Mouse (Mus musculus): ENCODE measurements at regions not wholly inside any gene's neighbourhood (a gene's known extent, or its start where the extent isn't known, plus 50 kb on each side); places are given as distances from the start of the nearest gene placed in this dataset.

- H3K9me3 ChIP-seq: no peaks in the 10 kb centered on the region
- H3K4me2 ChIP-seq (replicated peaks): no peak overlapping the region
- no peaks in the 10 kb centered on the region for H3K27me3 ChIP-seq
- no peak overlapping the region for H3K4me3 ChIP-seq
- ATAC-seq (ENCODE audit: insufficient number of reproducible peaks, insufficient read depth, low FRiP score, low TSS enrichment): no peak
- H3K36me3 ChIP-seq: no peaks in the 10 kb centered on the region
- no peak overlapping the region for H3K9ac ChIP-seq
- no peak overlapping the region for H3K27ac ChIP-seq
- no peaks in the 10 kb centered on the region for H3K4me1 ChIP-seq
These were observed 186.1 kb downstream of the Lurap1l start for GRCm38 (mm10) chr4:81096581-81096980.

GRCm38 (mm10) chr4:81097597-81097996 is 187.2 kb downstream of the Lurap1l start:
- no peaks in the 10 kb centered on the region for H3K36me3 ChIP-seq
- H3K9me3 ChIP-seq: no peaks in the 10 kb centered on the region
- no peak overlapping the region for H3K4me2 ChIP-seq (replicated peaks)
- no peak overlapping the region for H3K9ac ChIP-seq
- H3K27me3 ChIP-seq: no peaks in the 10 kb centered on the region
- H3K4me1 ChIP-seq: no peaks in the 10 kb centered on the region
- H3K4me3 ChIP-seq: no peak overlapping the region
- H3K27ac ChIP-seq: no peak overlapping the region
- ATAC-seq (ENCODE audit: insufficient number of reproducible peaks, insufficient read depth, low FRiP score, low TSS enrichment): no peak
- 89% methylated on average over 1 of the region's 1 CpGs for WGBS

DNA sequence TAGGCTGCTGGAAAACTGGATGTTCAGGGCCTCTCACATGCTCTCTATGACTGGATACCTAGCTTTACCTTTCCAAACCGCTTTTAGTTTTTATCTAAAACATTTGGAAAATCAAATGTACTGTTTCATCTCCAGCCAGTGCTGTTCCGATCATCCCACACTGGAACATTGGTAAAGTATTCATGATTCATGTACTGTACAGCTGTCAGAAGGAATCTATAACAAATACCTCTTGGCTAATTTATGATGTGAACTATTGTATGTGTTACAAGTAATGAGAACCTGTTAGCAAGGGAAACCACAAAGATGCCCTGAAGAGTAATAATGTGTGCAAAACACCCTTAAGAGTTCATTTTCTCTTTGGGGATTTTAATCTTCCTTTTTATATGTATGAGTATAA is 190.6 kb downstream of the Lurap1l start:
- H3K4me3 ChIP-seq: no peak overlapping the region
- no peaks in the 10 kb centered on the region for H3K4me1 ChIP-seq
- H3K36me3 ChIP-seq: no peaks in the 10 kb centered on the region
- no peaks in the 10 kb centered on the region for H3K9me3 ChIP-seq
- no peak for ATAC-seq (ENCODE audit: insufficient number of reproducible peaks, insufficient read depth, low FRiP score, low TSS enrichment)
- no peak overlapping the region for H3K9ac ChIP-seq
- no peaks in the 10 kb centered on the region for H3K27me3 ChIP-seq
- no peak overlapping the region for H3K27ac ChIP-seq
- 72% methylated on average over 2 of the region's 2 CpGs for WGBS
- no peak overlapping the region for H3K4me2 ChIP-seq (replicated peaks)

GRCm38 (mm10) chr4:81111307-81111706 is 200.9 kb downstream of the Lurap1l start:
- Histone ChIP-seq H3K4me2 (replicated peaks) (no peak overlapping the region), H3K27ac (no peak overlapping the region), H3K4me3 (no peak overlapping the region), H3K36me3 (no peaks in the 10 kb centered on the region), H3K27me3 (no peaks in the 10 kb centered on the region), H3K4me1 (no peaks in the 10 kb centered on the region), H3K9ac (no peak overlapping the region), H3K9me3 (no peaks in the 10 kb centered on the region)
- no peak for ATAC-seq (ENCODE audit: insufficient number of reproducible peaks, insufficient read depth, low FRiP score, low TSS enrichment)
- 50% methylated on average over 3 of the region's 3 CpGs for WGBS

DNA sequence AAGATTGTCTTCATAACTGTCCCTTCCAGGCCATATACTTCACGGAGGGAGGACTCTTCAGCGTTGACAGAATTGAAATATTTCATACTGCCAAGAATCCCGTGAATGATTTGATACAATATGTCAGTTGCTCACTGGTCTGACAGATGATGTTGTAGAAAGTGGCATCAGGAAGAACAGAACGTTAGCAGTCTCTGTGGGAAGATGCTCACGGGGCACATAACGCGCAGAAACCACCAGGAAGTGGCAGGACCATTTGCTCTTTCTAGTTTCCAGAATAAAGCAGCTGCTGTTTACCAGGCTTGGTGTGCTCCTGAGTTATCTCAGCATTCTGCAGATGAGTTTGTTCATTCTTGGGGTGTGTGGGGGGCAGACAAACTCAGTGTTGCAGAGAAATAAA is 206.0 kb downstream of the Lurap1l start:
- 85% methylated on average over 7 of the region's 7 CpGs for WGBS
- no peaks in the 10 kb centered on the region for H3K4me1 ChIP-seq
- no peak overlapping the region for H3K4me2 ChIP-seq (replicated peaks)

GRCm38 (mm10) chr4:81124155-81124554 is 213.7 kb downstream of the Lurap1l start:
- Histone ChIP-seq H3K36me3 (no peaks in the 10 kb centered on the region), H3K4me1 (no peaks in the 10 kb centered on the region), H3K4me3 (no peak overlapping the region), H3K27ac (no peak overlapping the region), H3K9ac (no peak overlapping the region), H3K9me3 (no peaks in the 10 kb centered on the region), H3K27me3 (no peaks in the 10 kb centered on the region), H3K4me2 (replicated peaks) (no peak overlapping the region)
- 60% methylated on average over 3 of the region's 3 CpGs for WGBS
- no peak for ATAC-seq (ENCODE audit: insufficient number of reproducible peaks, insufficient read depth, low FRiP score, low TSS enrichment)

More for the DNA sequence above, 206.0 kb downstream of the Lurap1l start:
- Histone ChIP-seq H3K36me3 (no peaks in the 10 kb centered on the region), H3K9me3 (no peaks in the 10 kb centered on the region), H3K4me3 (no peak overlapping the region), H3K9ac (no peak overlapping the region), H3K27me3 (no peaks in the 10 kb centered on the region), H3K27ac (no peak overlapping the region)
- no peak for ATAC-seq (ENCODE audit: insufficient number of reproducible peaks, insufficient read depth, low FRiP score, low TSS enrichment)

- 42% methylated on average over 2 of the region's 2 CpGs for WGBS
- Histone ChIP-seq H3K36me3 (no peaks in the 10 kb centered on the region), H3K27ac (no peak overlapping the region), H3K4me3 (no peak overlapping the region), H3K4me2 (replicated peaks) (no peak overlapping the region), H3K27me3 (no peaks in the 10 kb centered on the region), H3K9ac (no peak overlapping the region), H3K4me1 (no peaks in the 10 kb centered on the region), H3K9me3 (no peaks in the 10 kb centered on the region)
- no peak for ATAC-seq (ENCODE audit: insufficient number of reproducible peaks, insufficient read depth, low FRiP score, low TSS enrichment)
These were observed 219.4 kb downstream of the Lurap1l start for GRCm38 (mm10) chr4:81129874-81130273.

DNA sequence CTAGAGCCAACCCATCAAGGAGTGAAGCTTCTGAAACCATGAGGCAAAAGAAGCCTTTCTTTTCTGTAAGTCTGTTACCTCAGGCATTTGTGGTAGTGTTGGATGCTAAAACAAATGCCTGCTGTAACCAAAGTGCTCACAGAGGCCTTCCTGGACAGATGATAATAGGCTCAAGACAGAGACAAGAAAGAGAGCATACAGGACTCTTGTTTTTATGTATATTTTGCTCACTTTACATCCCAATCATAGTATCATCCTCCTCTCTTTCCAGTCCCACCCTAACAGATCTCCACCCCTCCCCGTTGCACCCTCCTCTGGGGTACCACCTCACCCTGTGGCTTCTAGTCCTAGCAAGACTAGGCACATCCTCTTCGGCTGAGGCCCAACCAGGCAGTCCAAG is 262.7 kb downstream of the Lurap1l start:
- ATAC-seq (ENCODE audit: insufficient number of reproducible peaks, insufficient read depth, low FRiP score, low TSS enrichment): no peak
- Histone ChIP-seq H3K9me3 (no peaks in the 10 kb centered on the region), H3K27ac (no peak overlapping the region), H3K4me2 (replicated peaks) (no peak overlapping the region), H3K27me3 (no peaks in the 10 kb centered on the region), H3K36me3 (no peaks in the 10 kb centered on the region), H3K4me1 (no peaks in the 10 kb centered on the region), H3K4me3 (no peak overlapping the region), H3K9ac (no peak overlapping the region)
- WGBS: 87% methylated on average over 2 of the region's 2 CpGs

- H3K9me3 ChIP-seq: no peaks in the 10 kb centered on the region
- H3K4me3 ChIP-seq: no peak overlapping the region
- H3K9ac ChIP-seq: no peak overlapping the region
- no peaks in the 10 kb centered on the region for H3K36me3 ChIP-seq
- H3K4me1 ChIP-seq: no peaks in the 10 kb centered on the region
- H3K27me3 ChIP-seq: no peaks in the 10 kb centered on the region
- 63% methylated on average over 11 of the region's 11 CpGs for WGBS
- no peak overlapping the region for H3K27ac ChIP-seq
- no peak overlapping the region for H3K4me2 ChIP-seq (replicated peaks)
- ATAC-seq (ENCODE audit: insufficient number of reproducible peaks, insufficient read depth, low FRiP score, low TSS enrichment): no peak
These were observed 265.1 kb downstream of the Mpdz start for GRCm38 (mm10) chr4:81177443-81178041.

- H3K4me3 ChIP-seq: no peak overlapping the region
- H3K9ac ChIP-seq: no peak overlapping the region
- WGBS: 71% methylated on average over 14 of the region's 14 CpGs
- ATAC-seq (ENCODE audit: insufficient number of reproducible peaks, insufficient read depth, low FRiP score, low TSS enrichment): 0 out of 2 replicates have a peak, but pooled peaks have one; percentile 32
- H3K27me3 ChIP-seq: no peaks in the 10 kb centered on the region
- H3K9me3 ChIP-seq: no peaks in the 10 kb centered on the region
- no peak overlapping the region for H3K4me2 ChIP-seq (replicated peaks)
- H3K36me3 ChIP-seq: no peaks in the 10 kb centered on the region
- H3K27ac ChIP-seq: no peak overlapping the region
- no peaks in the 10 kb centered on the region for H3K4me1 ChIP-seq
These were observed 264.4 kb downstream of the Mpdz start for GRCm38 (mm10) chr4:81178047-81178781.

DNA sequence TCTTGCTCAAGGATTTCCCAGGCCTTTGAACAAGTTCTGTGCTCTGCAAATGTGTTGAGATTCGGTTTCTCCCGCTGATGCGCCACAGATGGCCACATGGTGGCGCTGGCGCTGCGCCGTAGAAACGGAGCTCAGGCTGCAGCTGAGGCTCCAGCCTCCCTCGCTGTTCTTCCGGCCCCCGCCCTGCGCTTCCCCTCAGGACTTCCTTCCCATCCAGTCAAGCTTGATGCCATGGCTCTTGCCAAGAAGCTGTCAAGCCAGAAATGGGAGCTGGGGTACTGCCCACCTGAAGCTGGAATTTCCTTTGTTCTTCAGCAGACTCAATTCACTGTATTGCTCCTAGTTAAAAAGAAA is 263.9 kb downstream of the Mpdz start:
- Histone ChIP-seq H3K27me3 (no peaks in the 10 kb centered on the region), H3K4me1 (no peaks in the 10 kb centered on the region), H3K9me3 (no peaks in the 10 kb centered on the region), H3K9ac (no peak overlapping the region), H3K4me3 (no peak overlapping the region), H3K4me2 (replicated peaks) (no peak overlapping the region), H3K27ac (no peak overlapping the region), H3K36me3 (no peaks in the 10 kb centered on the region)
- peak; percentile 90 for ATAC-seq (ENCODE audit: insufficient number of reproducible peaks, insufficient read depth, low FRiP score, low TSS enrichment)
- 1% methylated on average over 12 of the region's 12 CpGs for WGBS

DNA sequence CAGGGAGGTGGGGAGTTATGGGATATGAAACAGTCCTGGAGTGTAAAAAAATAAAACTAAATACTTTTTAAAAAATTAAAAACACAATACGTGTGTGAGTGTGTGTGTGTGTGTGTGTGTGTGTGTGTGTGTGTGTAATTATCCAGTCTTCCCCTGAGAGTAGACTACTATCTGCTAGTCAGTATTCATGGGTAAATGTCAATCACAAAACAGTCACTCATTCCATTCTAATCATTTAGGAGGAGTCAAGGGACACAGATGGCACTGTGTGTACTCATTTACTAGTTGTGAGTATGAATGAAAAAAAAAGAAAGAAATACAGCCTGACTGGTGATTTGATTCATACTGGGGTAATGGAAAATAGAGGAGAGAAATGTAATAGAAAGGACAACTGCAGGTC is 226.5 kb downstream of the Mpdz start:
- no peak overlapping the region for H3K4me3 ChIP-seq
- H3K27me3 ChIP-seq: no peaks in the 10 kb centered on the region
- peaks cover 9% of the 10 kb centered on the region; the same call in 1 of the 2 replicates for H3K4me1 ChIP-seq
- H3K9ac ChIP-seq: no peak overlapping the region
- H3K36me3 ChIP-seq: no peaks in the 10 kb centered on the region
- no peaks in the 10 kb centered on the region for H3K9me3 ChIP-seq
- no peak overlapping the region for H3K27ac ChIP-seq
- 67% methylated on average over 1 of the region's 1 CpGs for WGBS
- no peak overlapping the region for H3K4me2 ChIP-seq (replicated peaks)
- no peak for ATAC-seq (ENCODE audit: insufficient number of reproducible peaks, insufficient read depth, low FRiP score, low TSS enrichment)
